Mouse (Mus musculus) heart, embryonic 14.5 days (tissue): Measurements from ENCODE around the gene Oprd1. TPM values are rescaled to one million over a fixed set of nuclear protein-coding genes. Genes with fewer than 3 reads are reported as not detected.

Experiments used
- ATAC-seq: fragments of 200-750 bp; cut with Nextera tagmentation; 2 replicates; pipeline ENCODE4 v1.8.0; 2017; ENCODE audit warnings: low read depth, moderate TSS enrichment; ENCODE audit not compliant: insufficient number of reproducible peaks, insufficient read depth, low FRiP score
- H3K27ac ChIP-seq, 2 experiments: fragments of 200-500 bp in 1 of 2; fragments of 300-500 bp in 1 of 2; sonication (generic) in 1 of 2; replicated peaks in 1 of 2; 2 replicates each; pipeline ENCODE4 v1.5.1; 2012 to 2014; ENCODE audit warnings: low read depth in 2 of 2, low read length in 2 of 2, control low read depth in 1 of 2, mild to moderate bottlenecking in 1 of 2, mixed read lengths in 1 of 2; ENCODE audit not compliant: control insufficient read depth in 1 of 2, insufficient read depth in 1 of 2
- H3K27me3 ChIP-seq: fragments of 300-500 bp; sonication (generic); 2 replicates; pipeline ENCODE4 v1.6.1; 2014; ENCODE audit warnings: mild to moderate bottlenecking, low read length, control low read depth; ENCODE audit not compliant: control insufficient read depth, insufficient read depth
- H3K36me3 ChIP-seq: fragments of 300-500 bp; sonication (generic); 2 replicates; pipeline ENCODE4 v1.6.1; 2014; ENCODE audit warnings: mild to moderate bottlenecking, control low read depth, low read length, mixed read lengths; ENCODE audit not compliant: control insufficient read depth, insufficient read depth
- H3K4me1 ChIP-seq, 2 experiments: fragments of 200-500 bp in 1 of 2; fragments of 300-500 bp in 1 of 2; sonication (generic) in 1 of 2; 2 replicates each; pipeline ENCODE4 v1.6.1; 2012 to 2014; ENCODE audit warnings: low read length in 2 of 2, control low read depth in 1 of 2, mixed read lengths in 1 of 2; ENCODE audit not compliant: control insufficient read depth in 2 of 2, insufficient read depth in 2 of 2
- H3K4me2 ChIP-seq: fragments of 300-500 bp; sonication (generic); 2 replicates; pipeline ENCODE4 v1.6.1; 2014; ENCODE audit warnings: mild to moderate bottlenecking, low read length
- H3K4me3 ChIP-seq, 2 experiments: fragments of 200-500 bp in 1 of 2; fragments of 300-500 bp in 1 of 2; sonication (generic) in 1 of 2; 2 replicates each; pipeline ENCODE4 v1.5.1; 2012 to 2014; ENCODE audit warnings: low read length in 2 of 2, mild to moderate bottlenecking in 2 of 2, control low read depth in 1 of 2, low read depth in 1 of 2, moderate library complexity in 1 of 2; ENCODE audit not compliant: control insufficient read depth in 1 of 2, insufficient read depth in 1 of 2
- H3K9ac ChIP-seq: fragments of 300-500 bp; sonication (generic); 2 replicates; pipeline ENCODE4 v1.6.1; 2014; ENCODE audit warnings: mild to moderate bottlenecking, low read length
- H3K9me3 ChIP-seq: fragments of 300-500 bp; sonication (generic); 2 replicates; pipeline ENCODE4 v1.6.1; 2016; ENCODE audit warnings: low read length, control low read depth; ENCODE audit not compliant: control insufficient read depth
- WGBS: fragments of 180-500 bp; shearing (Covaris S2); extraction: QIAGEN DNeasy Blood & Tissue Kit; methylation state at CpG from one replicate; pipeline ENCODE4 v1.1.7; 2014; 5-methylcytosine and 5-hydroxymethylcytosine counted together
- polyA plus RNA-seq: library from polyadenylated mRNA; unstranded; fragments of >200 nt; fragmentation: Nextera tagmentation; extraction: Ambion mirVana; gene quantifications from 2 replicates; pipeline ENCODE4 v1.2.1, GENCODE M21; 2014

Oprd1 gene
- polyA plus RNA-seq: 0.50 and 0.69 TPM in 2 replicates

DNA sequence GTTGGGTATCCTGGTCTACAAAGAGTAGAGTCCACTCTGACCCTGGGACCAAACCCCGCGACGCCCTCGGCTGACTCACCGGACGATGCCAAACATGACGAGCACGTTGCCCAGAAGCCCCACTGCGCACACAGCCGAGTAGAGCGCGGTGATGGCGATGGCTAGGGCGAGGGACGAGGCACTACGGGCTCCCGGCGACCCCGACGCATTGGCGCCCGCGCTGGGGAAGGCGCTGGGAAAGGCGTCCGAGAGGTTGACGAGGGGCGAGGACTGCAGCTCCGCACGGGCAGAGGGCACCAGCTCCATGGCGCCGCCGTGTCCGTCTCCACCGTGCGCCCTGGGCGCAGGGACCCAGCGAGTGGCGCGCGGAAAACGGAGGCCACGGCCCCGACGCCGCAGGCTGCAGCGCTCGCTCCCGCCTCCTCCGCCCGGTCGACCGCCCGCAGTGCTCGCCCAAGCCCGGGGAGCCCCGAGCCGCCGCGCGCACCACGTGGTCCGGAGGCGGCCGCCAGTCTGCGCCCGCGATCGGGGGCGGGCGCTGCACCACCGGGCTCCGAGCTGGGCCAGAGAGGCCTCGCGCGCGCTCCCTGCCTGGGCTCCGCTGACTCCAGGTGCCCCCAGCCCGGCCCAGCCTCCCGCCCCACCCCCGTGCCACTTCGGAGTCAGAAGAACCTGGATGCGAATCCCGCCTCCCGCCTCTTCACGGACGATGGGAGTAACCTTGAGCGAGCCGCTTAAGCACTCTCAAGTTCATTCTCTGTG is at the start of gene Oprd1:
Gene Oprd1 (minus strand): TSS at position 407 of the 762 bp plus-strand sequence.
- 1% methylated on average over 86 of the region's 89 CpGs for WGBS
- Histone ChIP-seq H3K9me3 (peaks cover 3% of the 10 kb centered on the region; the same call in 1 of the 2 replicates), H3K36me3 (no peaks in the 10 kb centered on the region), H3K4me2 (peak within 1 kb of the TSS; percentile 88), H3K9ac (peak within 1 kb of the TSS; percentile 45), H3K4me1 (peaks cover 2 to 6% of the 10 kb centered on the region in 2 experiments; a peak in 1 of 4 replicates), H3K27ac (no peak within 1 kb of the TSS), H3K27me3 (peaks cover 50% of the 10 kb centered on the region), H3K4me3 (peak within 1 kb of the TSS; percentile 33 to 50)
- no peak; the same call in 1 of the 2 replicates for ATAC-seq

DNA sequence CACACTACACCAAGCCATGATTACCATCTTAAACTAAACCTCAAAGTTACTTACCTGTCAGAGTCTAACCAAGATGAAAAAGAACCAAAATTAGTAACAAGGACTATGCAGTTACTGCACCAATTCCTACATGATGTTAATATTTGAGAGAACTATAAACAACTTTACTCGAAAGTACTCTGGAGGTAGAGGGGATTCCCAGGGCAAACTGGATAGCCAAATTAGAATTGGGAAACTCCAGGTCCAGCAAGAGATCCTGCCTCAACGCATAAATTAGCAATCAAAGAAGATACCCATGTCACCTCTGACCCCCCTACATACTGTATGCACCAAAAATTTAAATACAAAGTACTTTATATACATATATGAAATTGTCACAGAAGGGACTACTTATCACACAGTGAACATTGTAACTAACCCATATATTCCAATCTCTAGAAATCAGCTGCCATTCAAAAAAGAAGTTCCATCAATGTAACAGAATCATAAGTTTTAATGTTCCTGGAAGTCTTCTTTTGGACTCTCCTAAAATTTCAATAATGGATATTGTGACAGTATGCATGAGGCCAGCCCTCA is 43.6 kb upstream of the Oprd1 start:
- H3K36me3 ChIP-seq: peaks cover 70% of the 10 kb centered on the region

DNA sequence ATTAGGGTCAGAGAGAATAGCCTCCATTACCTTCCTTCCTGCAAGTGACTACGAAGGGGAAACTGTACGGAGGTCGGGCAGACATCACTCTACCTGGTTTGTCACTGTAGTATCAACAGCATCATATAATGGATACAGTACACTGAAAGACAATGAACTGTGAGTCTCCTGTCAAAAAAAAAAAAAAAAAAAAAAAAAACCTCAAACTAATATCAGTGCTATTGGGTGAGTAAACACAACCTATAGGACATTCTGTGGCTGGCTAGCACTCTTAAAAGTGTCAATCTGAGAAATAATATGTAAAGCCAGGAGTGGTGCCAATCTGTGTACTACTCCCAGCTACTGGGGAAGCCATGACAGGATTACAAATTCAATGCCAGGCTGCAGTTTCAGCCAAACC is 38.9 kb upstream of the Oprd1 start:
- Histone ChIP-seq H3K4me1 (no peaks in the 10 kb centered on the region), H3K4me2 (no peak overlapping the region), H3K4me3 (no peak overlapping the region), H3K9ac (no peak overlapping the region), H3K36me3 (peaks cover 60% of the 10 kb centered on the region), H3K27me3 (no peaks in the 10 kb centered on the region), H3K9me3 (no peaks in the 10 kb centered on the region), H3K27ac (no peak overlapping the region)
- no peak for ATAC-seq
- 99% methylated on average over 3 of the region's 3 CpGs for WGBS

More for the DNA sequence above, 43.6 kb upstream of the Oprd1 start:
- no peaks in the 10 kb centered on the region for H3K27me3 ChIP-seq
- H3K9me3 ChIP-seq: no peaks in the 10 kb centered on the region
- H3K4me3 ChIP-seq: no peak overlapping the region
- H3K4me1 ChIP-seq: peaks cover 0 to 4% of the 10 kb centered on the region in 2 experiments; a peak in 1 of 4 replicates
- H3K9ac ChIP-seq: no peak overlapping the region
- H3K27ac ChIP-seq: no peak overlapping the region
- no peak for ATAC-seq
- WGBS: 95% methylated on average over 2 of the region's 2 CpGs
- no peak overlapping the region for H3K4me2 ChIP-seq

DNA sequence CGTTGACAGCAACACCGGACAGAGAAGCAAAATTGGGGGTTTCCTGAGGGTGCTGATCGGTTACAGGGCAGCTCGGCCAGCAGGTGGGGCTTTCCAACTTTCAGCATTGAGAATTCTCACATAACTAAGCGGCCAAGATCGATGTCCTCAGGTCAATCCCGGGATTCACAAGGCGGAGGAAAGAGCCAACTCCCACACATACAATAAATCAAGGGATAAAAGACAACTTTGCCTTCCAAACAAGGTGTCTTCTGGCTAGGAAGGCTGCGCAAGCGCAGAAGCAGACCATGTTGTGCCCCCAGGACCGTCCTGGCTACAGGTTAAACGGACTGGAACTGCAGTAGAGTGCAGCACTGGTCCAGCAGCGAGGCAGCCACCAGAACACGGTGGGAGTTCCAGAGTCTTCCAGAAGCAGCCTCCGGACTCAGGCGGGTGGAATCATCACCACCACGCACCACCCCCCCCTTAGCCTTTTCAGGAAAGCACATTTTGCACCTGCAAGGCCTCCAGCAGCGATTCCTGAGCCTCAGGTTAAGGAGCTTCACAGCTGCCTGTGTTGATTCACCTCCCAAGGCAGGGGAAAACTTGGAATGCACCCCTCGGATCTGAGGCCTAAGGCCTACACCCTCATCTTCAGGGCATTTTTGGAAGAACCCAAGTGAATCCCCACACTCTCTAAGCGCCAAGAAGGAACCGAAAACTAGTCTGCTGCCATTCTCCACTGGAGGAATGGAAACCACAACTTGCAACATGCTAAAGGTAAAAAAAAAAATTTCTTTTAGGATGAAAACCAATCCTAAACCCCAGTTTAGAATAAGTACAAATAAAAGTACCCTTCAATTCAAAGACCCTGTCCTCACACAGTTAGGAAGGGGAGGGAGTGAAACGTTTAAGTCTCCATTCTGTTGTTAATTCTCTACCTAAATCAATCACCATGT is 37.7 kb upstream of the Oprd1 start:
- H3K9ac ChIP-seq: no peak overlapping the region
- H3K4me2 ChIP-seq: no peak overlapping the region
- peaks cover 58% of the 10 kb centered on the region for H3K36me3 ChIP-seq
- H3K4me3 ChIP-seq: no peak overlapping the region
- no peaks in the 10 kb centered on the region for H3K9me3 ChIP-seq
- H3K27ac ChIP-seq: no peak overlapping the region
- H3K4me1 ChIP-seq: no peaks in the 10 kb centered on the region
- WGBS: 66% methylated on average over 22 of the region's 22 CpGs
- H3K27me3 ChIP-seq: no peaks in the 10 kb centered on the region
- ATAC-seq: no peak

DNA sequence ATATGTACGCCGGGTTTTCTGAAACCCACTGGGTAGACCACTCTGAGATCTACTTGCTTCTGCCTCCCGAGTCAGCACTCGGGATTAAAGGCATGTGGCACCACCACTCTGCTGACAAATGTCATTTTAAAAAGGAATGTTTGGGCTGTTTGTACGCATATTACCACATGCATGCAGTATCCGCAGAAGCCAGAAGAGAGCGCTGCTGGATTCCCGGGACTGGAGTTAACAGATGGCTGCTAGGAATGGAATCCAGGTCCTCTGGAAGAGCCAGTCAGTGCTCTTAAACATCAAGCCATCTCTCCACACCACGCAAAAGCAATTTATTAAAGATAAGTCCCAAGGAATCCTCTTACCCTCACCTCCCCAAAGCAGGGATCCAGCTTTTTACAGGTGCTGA is 36.4 kb upstream of the Oprd1 start:
- Histone ChIP-seq H3K27ac (no peak overlapping the region), H3K36me3 (peaks cover 49% of the 10 kb centered on the region), H3K9me3 (no peaks in the 10 kb centered on the region), H3K9ac (no peak overlapping the region), H3K4me3 (no peak overlapping the region), H3K4me1 (no peaks in the 10 kb centered on the region), H3K4me2 (no peak overlapping the region), H3K27me3 (no peaks in the 10 kb centered on the region)
- 80% methylated on average over 9 of the region's 9 CpGs for WGBS
- ATAC-seq: no peak

DNA sequence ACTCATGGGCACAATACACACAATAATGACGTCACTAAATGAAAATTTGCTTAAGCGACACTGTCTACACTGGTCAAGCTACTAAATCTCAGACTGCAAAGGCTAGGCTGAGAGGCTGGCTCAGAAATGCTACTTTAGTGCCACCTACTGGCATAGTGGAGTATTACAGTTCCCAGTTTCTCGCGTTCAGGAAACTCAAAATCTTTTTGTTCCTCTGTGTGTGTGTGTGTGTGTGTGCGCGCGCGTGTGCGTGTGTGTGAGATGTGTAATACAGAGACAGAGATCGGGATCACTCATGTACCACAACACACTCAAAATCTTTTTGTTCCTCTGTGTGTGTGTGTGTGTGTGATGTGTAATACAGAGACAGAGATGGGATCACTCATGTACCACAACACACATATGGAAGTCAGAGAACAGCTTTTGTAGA is 34.4 kb upstream of the Oprd1 start:
- ATAC-seq: peak; percentile 70
- no peaks in the 10 kb centered on the region for H3K4me1 ChIP-seq
- H3K9me3 ChIP-seq: no peaks in the 10 kb centered on the region
- no peak overlapping the region for H3K4me2 ChIP-seq
- H3K4me3 ChIP-seq: no peak overlapping the region
- 6% methylated on average over 10 of the region's 10 CpGs for WGBS
- H3K36me3 ChIP-seq: peaks cover 29% of the 10 kb centered on the region
- H3K27me3 ChIP-seq: no peaks in the 10 kb centered on the region
- H3K9ac ChIP-seq: no peak overlapping the region
- H3K27ac ChIP-seq: no peak overlapping the region

DNA sequence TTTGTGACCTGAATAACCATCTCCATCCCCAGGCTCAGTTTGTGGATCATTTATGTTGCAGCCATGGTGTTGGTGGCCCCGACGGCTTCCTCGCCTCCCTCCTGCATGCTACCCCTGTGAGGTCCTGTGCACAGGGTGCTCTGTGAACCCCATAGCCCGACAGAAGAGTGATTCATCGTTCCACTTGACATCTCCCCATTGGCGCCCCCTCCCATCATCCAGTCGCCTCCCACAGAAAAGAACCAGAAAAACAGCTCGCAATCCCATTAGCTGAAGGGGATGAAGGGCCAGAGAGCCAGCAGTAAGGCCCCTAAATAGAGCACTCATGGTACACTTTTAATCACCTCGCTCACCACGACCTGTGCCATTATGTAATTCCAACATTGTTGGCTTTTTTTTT is 32.2 kb upstream of the Oprd1 start:
- peaks cover 8% of the 10 kb centered on the region for H3K36me3 ChIP-seq
- no peak for ATAC-seq
- H3K4me3 ChIP-seq: no peak overlapping the region
- H3K9me3 ChIP-seq: no peaks in the 10 kb centered on the region
- H3K4me1 ChIP-seq: no peaks in the 10 kb centered on the region
- no peaks in the 10 kb centered on the region for H3K27me3 ChIP-seq
- H3K4me2 ChIP-seq: no peak overlapping the region
- H3K27ac ChIP-seq: no peak overlapping the region
- no peak overlapping the region for H3K9ac ChIP-seq
- 56% methylated on average over 10 of the region's 10 CpGs for WGBS
